Mouse (Mus musculus): Measurements from ENCODE around the gene Slc47a2. TPM values are rescaled to one million over a fixed set of nuclear protein-coding genes. Genes with fewer than 3 reads are reported as not detected.

The Slc47a2 gene
- not detected for total RNA-seq (2023)

DNA sequence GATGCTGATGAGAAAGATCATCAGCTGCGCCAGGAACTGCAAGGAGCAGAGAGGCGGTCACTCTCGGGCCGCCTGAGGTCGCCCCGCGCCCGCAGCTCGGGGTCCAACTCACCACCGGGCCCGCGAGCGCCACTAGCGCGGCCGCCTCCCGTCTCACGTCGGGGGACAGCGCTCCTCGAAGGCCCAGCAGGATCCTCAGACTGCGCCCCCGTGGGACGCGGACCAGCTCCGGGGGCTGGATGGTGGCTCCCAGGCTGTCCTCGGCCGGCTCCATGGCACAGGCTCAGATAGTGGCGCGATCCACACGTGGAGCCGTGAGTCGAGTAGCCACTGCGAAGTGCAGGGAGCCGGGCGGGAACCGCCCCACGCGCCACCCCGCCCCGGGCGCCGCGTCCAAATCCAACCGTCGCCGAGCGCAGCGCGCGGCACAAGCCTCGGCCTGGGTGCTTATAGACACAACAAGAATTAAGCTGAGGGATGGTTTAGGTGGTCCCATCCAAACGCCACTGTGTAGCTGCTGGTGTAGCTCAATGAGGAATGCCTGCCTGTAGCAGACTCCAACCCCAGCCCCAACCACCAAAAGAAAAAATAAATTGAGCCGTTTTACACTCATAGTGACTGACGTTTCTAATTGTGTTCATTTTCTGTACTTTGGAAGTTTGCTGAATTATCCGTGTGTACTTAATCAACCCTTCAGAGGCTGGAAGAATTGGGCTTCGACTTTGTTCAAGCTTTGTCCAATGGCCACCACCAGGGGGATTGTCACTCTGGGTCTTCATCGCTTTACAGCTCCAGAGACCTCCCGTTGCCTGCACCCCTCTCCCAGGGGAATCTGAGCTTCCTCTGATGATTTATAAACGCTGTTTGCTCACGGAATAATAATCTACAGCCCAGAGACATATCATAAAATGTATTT is at the start of gene Slc47a2:
Gene Slc47a2, minus strand, starts transcription at position 356 of the 916 bp plus-strand sequence.

DNA sequence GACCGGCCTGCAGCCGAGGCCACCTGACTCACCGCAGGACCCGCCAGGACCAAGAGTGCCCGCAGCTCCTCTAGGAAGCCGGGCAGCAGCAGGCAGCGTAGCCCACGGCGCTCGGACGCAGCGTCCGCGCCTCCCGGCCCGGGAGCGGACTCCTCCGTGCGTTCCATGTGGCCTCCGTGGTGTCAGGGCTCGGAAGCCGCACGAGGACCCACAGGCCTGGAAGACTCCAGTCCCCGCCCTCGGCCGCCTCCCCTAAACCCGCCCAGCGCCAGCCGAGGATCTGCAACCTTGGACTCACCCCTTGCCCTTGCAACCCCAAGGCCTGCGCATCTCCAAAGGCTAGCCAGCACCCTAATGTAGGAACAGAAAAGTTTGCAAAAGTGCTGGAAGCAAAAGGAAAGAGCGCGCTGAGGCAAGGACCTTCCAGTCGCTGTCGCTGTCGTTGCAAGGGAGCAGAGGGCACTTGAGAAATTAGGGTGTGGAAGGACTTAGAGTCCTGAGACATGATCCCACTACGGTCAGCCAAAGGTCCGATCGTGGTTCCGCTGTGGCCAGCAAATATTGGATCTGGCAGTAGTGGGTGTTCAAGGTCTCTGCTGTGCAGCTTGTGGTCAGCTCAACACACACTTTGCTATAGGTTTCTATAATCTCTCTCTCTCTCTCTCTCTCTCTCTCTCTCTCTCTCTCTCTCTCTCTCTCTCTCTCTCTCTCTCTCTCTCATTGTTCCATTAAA is 35.4 kb upstream of the Slc47a2 start, which contains the start of gene Slc47a1:
Gene Slc47a1, minus strand, starts transcription at position 465 of the 733 bp plus-strand sequence.

DNA sequence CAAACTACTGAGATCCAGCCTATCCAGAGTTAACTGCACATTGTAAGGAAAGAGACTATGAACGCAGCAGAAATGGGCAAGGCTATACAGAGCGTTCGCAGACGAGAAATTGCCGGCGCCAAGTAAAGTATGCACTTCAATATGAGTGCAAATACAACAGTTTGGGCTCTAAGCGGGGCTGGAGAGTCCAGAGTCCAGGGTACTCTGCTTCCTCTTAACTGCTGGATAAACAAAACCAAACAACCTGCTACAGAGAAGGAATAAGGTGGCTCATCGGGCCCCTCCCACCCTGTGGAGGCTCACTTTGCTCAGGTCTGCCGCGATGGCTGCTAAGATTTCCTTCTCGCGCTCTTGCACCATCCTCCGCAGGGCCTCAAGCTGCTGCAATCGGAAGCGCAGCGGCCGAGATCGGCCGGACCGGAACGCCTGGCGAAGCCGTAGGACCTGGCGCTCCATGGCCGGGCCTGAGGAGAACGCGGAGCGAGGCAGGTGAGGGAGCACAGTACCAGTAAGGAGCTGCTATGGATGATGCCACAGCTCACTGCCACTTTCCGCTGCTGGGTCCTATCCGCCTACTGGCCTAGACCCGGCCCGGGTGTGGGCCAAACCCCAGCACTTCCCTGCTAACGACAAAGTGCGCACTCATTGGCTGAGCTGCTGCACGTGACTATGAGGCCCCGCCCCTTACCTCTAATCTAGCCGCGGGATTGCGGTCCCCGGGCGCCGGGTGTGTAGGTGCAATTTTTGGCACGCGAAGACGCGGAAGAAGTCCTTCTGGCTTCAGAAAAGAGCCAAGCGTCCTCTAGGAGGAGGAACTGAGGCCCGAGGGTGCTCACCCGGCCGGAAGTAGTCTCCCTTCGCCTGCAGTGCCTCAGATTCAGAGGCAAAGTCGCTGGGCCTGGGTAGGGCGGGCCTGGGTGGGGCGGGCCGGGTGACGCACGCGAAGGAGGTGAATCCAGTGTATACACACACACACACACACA is 75.8 kb downstream of the Slc47a2 start, which contains the start of gene Aldh3a2:
Gene Aldh3a2, minus strand, starts transcription at position 914 of the 983 bp plus-strand sequence.

Other genes starting within 250 kb of the Slc47a2 start
- gene Tnfrsf13b, start 216.1 kb downstream of the Slc47a2 start, total RNA-seq (2023) = 10 to 100 TPM; 26.6 to 30.5 TPM
- 10 to 100 TPM; 78.5 to 84.3 TPM for gene Usp22, start 167.8 kb downstream of the Slc47a2 start, total RNA-seq (2023)
- gene Aldh3a1, start 135.3 kb downstream of the Slc47a2 start, total RNA-seq (2023) = not detected
- gene Aldh3a2, start 75.4 kb downstream of the Slc47a2 start, total RNA-seq (2023) = 10 to 100 TPM; 74.3 to 80.6 TPM
- not detected for gene Slc47a1, start 35.5 kb upstream of the Slc47a2 start, total RNA-seq (2023)
- gene Rnf112, start 111.3 kb upstream of the Slc47a2 start, total RNA-seq (2023) = not detected
- gene Mfap4, start 142.6 kb upstream of the Slc47a2 start, total RNA-seq (2023) = not detected
- gene Mapk7, start 151.5 kb upstream of the Slc47a2 start, total RNA-seq (2023) = 10 to 100 TPM; 39.2 to 46.6 TPM
- gene B9d1, start 162.3 kb upstream of the Slc47a2 start, total RNA-seq (2023) = under 1 TPM in 1 of 2 experiments, not detected in 1; 0.84 TPM
- gene Epn2, start 236.8 kb upstream of the Slc47a2 start, total RNA-seq (2023) = under 1 TPM in 1 of 2 experiments, not detected in 1; 0.49 TPM